Mouse (Mus musculus) forebrain, embryonic 14.5 days (tissue): ENCODE measurements around the gene Bak1. TPM values are rescaled to one million over a fixed set of nuclear protein-coding genes. Genes with fewer than 3 reads are reported as not detected.

Experiments
- ATAC-seq: fragments of 200-750 bp; cut with Nextera tagmentation; 2 replicates; pipeline ENCODE4 v1.8.0; 2017; ENCODE audit warnings: mild to moderate bottlenecking, moderate library complexity
- DNase-seq: peaks from one replicate; pipeline ENCODE4 v3.0.0-alpha.2; 2015; ENCODE audit warnings: low spot score
- H3K27ac ChIP-seq: fragments of 300-500 bp; sonication (generic); 2 replicates; pipeline ENCODE4 v1.5.1; 2014; ENCODE audit warnings: low read depth, mild to moderate bottlenecking, control low read depth, low read length, moderate library complexity
- H3K27me3 ChIP-seq: fragments of 300-500 bp; sonication (generic); replicated peaks from 2 replicates; pipeline ENCODE4 v1.6.1; 2014; ENCODE audit warnings: low read length, control low read depth, mixed read lengths; ENCODE audit not compliant: control insufficient read depth, insufficient read depth
- H3K36me3 ChIP-seq: fragments of 300-500 bp; sonication (generic); 2 replicates; pipeline ENCODE4 v1.6.1; 2014; ENCODE audit warnings: low read length, control low read depth; ENCODE audit not compliant: control insufficient read depth, insufficient read depth
- H3K4me1 ChIP-seq: fragments of 300-500 bp; sonication (generic); 2 replicates; pipeline ENCODE4 v1.6.1; 2014; ENCODE audit warnings: antibody characterized with exemption, low read length, control low read depth; ENCODE audit not compliant: control insufficient read depth, insufficient read depth
- H3K4me2 ChIP-seq: fragments of 300-500 bp; sonication (generic); 2 replicates; pipeline ENCODE4 v1.6.1; 2014; ENCODE audit warnings: mild to moderate bottlenecking, control low read depth, low read length
- H3K4me3 ChIP-seq: fragments of 300-500 bp; sonication (generic); 2 replicates; pipeline ENCODE4 v1.5.1; 2014; ENCODE audit warnings: low read depth, low read length, control low read depth
- H3K9ac ChIP-seq: fragments of 300-500 bp; sonication (generic); 2 replicates; pipeline ENCODE4 v1.6.1; 2014; ENCODE audit warnings: mild to moderate bottlenecking, low read length, control low read depth, moderate library complexity
- H3K9me3 ChIP-seq: fragments of 300-500 bp; sonication (generic); replicated peaks from 2 replicates; pipeline ENCODE4 v1.6.1; 2016; ENCODE audit warnings: low read length, control low read depth, mixed read lengths; ENCODE audit not compliant: control insufficient read depth
- WGBS: fragments of 180-500 bp; shearing (Covaris S2); extraction: QIAGEN DNeasy Blood & Tissue Kit; methylation state at CpG from one replicate; pipeline ENCODE4 v1.1.7; 2014; 5-methylcytosine and 5-hydroxymethylcytosine counted together
- polyA plus RNA-seq: library from polyadenylated mRNA; unstranded; fragments of >200 nt; fragmentation: Nextera tagmentation; extraction: Ambion mirVana; gene quantifications from 2 replicates; pipeline ENCODE4 v1.2.1, GENCODE M21; 2014

Bak1 gene
- polyA plus RNA-seq, 1 experiment from 2014 or later: 7.6 TPM

GRCm38 (mm10) chr17:27021076-27021475, 7.7 kb downstream of the Bak1 start:
- H3K27ac ChIP-seq: no peak overlapping the region
- no peaks in the 10 kb centered on the region for H3K27me3 ChIP-seq
- 95% methylated on average over 14 of the region's 14 CpGs for WGBS
- no peaks in the 10 kb centered on the region for H3K9me3 ChIP-seq
- peaks cover 44% of the 10 kb centered on the region for H3K36me3 ChIP-seq
- peaks cover 2% of the 10 kb centered on the region for H3K4me1 ChIP-seq
- ATAC-seq (no peak), DNase-seq (no peak)
- H3K4me2 ChIP-seq: no peak overlapping the region
- no peak overlapping the region for H3K9ac ChIP-seq
- H3K4me3 ChIP-seq: no peak overlapping the region

- Histone ChIP-seq H3K36me3 (peaks cover 36% of the 10 kb centered on the region), H3K4me1 (peaks cover 2% of the 10 kb centered on the region), H3K9me3 (no peaks in the 10 kb centered on the region), H3K27me3 (no peaks in the 10 kb centered on the region), H3K4me3 (peak overlapping the region; percentile 44), H3K9ac (peak overlapping the region; percentile 57), H3K4me2 (peak overlapping the region; percentile 64), H3K27ac (no peak overlapping the region)
- peak; percentile 5; the same call in 1 of the 2 replicates for ATAC-seq
- no peak for DNase-seq
- WGBS: 39% methylated on average over 12 of the region's 12 CpGs
Observed at GRCm38 (mm10) chr17:27018555-27019196, 10.1 kb downstream of the Bak1 start.

- H3K27ac ChIP-seq: no peak overlapping the region
- peaks cover 2% of the 10 kb centered on the region for H3K4me1 ChIP-seq
- DNase-seq: peak; percentile 94
- peaks cover 31% of the 10 kb centered on the region for H3K36me3 ChIP-seq
- peak overlapping the region; percentile 64 for H3K4me2 ChIP-seq
- no peaks in the 10 kb centered on the region for H3K9me3 ChIP-seq
- no peaks in the 10 kb centered on the region for H3K27me3 ChIP-seq
- WGBS: 6% methylated on average over 34 of the region's 34 CpGs
- peak; percentile 83 for ATAC-seq
- H3K4me3 ChIP-seq: peak overlapping the region; percentile 44
- peak overlapping the region; percentile 57 for H3K9ac ChIP-seq
Observed at GRCm38 (mm10) chr17:27017564-27018499, 11.0 kb downstream of the Bak1 start.

GRCm38 (mm10) chr17:27012909-27013308, 15.9 kb downstream of the Bak1 start:
- H3K36me3 ChIP-seq: no peaks in the 10 kb centered on the region
- H3K4me1 ChIP-seq: peaks cover 2% of the 10 kb centered on the region; the same call in 1 of the 2 replicates
- 47% methylated on average over 6 of the region's 6 CpGs for WGBS
- no peak overlapping the region for H3K9ac ChIP-seq
- DNase-seq (no peak), ATAC-seq (no peak)
- no peak overlapping the region for H3K27ac ChIP-seq
- H3K4me3 ChIP-seq: no peak overlapping the region
- H3K27me3 ChIP-seq: no peaks in the 10 kb centered on the region
- H3K4me2 ChIP-seq: no peak overlapping the region
- H3K9me3 ChIP-seq: no peaks in the 10 kb centered on the region

GRCm38 (mm10) chr17:27011998-27012672, 16.7 kb downstream of the Bak1 start:
- no peak for DNase-seq
- H3K36me3 ChIP-seq: no peaks in the 10 kb centered on the region
- no peak for ATAC-seq
- no peak overlapping the region for H3K4me2 ChIP-seq
- no peaks in the 10 kb centered on the region for H3K4me1 ChIP-seq
- no peak overlapping the region for H3K27ac ChIP-seq
- H3K9ac ChIP-seq: no peak overlapping the region
- WGBS: 73% methylated on average over 14 of the region's 14 CpGs
- H3K27me3 ChIP-seq: no peaks in the 10 kb centered on the region
- no peak overlapping the region for H3K4me3 ChIP-seq
- H3K9me3 ChIP-seq: no peaks in the 10 kb centered on the region

GRCm38 (mm10) chr17:27011167-27011566, 17.6 kb downstream of the Bak1 start:
- H3K36me3 ChIP-seq: no peaks in the 10 kb centered on the region
- ATAC-seq (no peak), DNase-seq (no peak)
- H3K4me2 ChIP-seq: no peak overlapping the region
- H3K27ac ChIP-seq: no peak overlapping the region
- H3K27me3 ChIP-seq: no peaks in the 10 kb centered on the region
- 86% methylated on average over 10 of the region's 10 CpGs for WGBS
- H3K9me3 ChIP-seq: no peaks in the 10 kb centered on the region
- no peak overlapping the region for H3K9ac ChIP-seq
- no peak overlapping the region for H3K4me3 ChIP-seq
- H3K4me1 ChIP-seq: no peaks in the 10 kb centered on the region

- no peaks in the 10 kb centered on the region for H3K9me3 ChIP-seq
- H3K27me3 ChIP-seq: no peaks in the 10 kb centered on the region
- WGBS: 79% methylated on average over 2 of the region's 2 CpGs
- no peak for ATAC-seq
- no peak overlapping the region for H3K4me2 ChIP-seq
- no peak overlapping the region for H3K27ac ChIP-seq
- H3K9ac ChIP-seq: no peak overlapping the region
- H3K36me3 ChIP-seq: no peaks in the 10 kb centered on the region
- no peak overlapping the region for H3K4me3 ChIP-seq
- no peak for DNase-seq
- no peaks in the 10 kb centered on the region for H3K4me1 ChIP-seq
Observed at GRCm38 (mm10) chr17:27008277-27008676, 20.5 kb downstream of the Bak1 start.

- no peak for DNase-seq
Observed at GRCm38 (mm10) chr17:27005644-27006043, 23.2 kb downstream of the Bak1 start.

More at GRCm38 (mm10) chr17:27005644-27006043, 23.2 kb downstream of the Bak1 start:
- Histone ChIP-seq H3K9me3 (no peaks in the 10 kb centered on the region), H3K4me3 (no peak overlapping the region), H3K4me1 (no peaks in the 10 kb centered on the region), H3K36me3 (no peaks in the 10 kb centered on the region), H3K27ac (no peak overlapping the region), H3K4me2 (no peak overlapping the region), H3K9ac (no peak overlapping the region), H3K27me3 (no peaks in the 10 kb centered on the region)
- ATAC-seq: no peak
- 69% methylated on average over 11 of the region's 11 CpGs for WGBS
